Mouse (Mus musculus) embryonic facial prominence, embryonic 10.5 days (tissue): ENCODE measurements around the gene Kcnn1. TPM values are rescaled to one million over a fixed set of nuclear protein-coding genes. Genes with fewer than 3 reads are reported as not detected.
A peak's percentile ranks its signal among the peaks of the same experiment; 100 is the strongest.

Experiments
- DNase-seq: peaks from one replicate; pipeline ENCODE4 v3.0.0-alpha.2; 2017; ENCODE audit warnings: low spot score
- H3K27ac ChIP-seq: fragments of 300-500 bp; sonication (generic); replicated peaks from 2 replicates; pipeline ENCODE4 v1.5.1; 2016; ENCODE audit warnings: mild to moderate bottlenecking
- H3K27me3 ChIP-seq: fragments of 300-500 bp; sonication (generic); replicated peaks from 2 replicates; pipeline ENCODE4 v1.6.1; 2016; ENCODE audit warnings: low read depth, mild to moderate bottlenecking; ENCODE audit not compliant: poor library complexity, severe bottlenecking
- H3K36me3 ChIP-seq: fragments of 300-500 bp; sonication (generic); replicated peaks from 2 replicates; pipeline ENCODE4 v1.6.1; 2016; ENCODE audit warnings: mild to moderate bottlenecking, moderate library complexity
- H3K4me1 ChIP-seq: fragments of 300-500 bp; sonication (generic); 2 replicates; pipeline ENCODE4 v1.6.1; 2016
- H3K4me3 ChIP-seq: fragments of 300-500 bp; sonication (generic); 2 replicates; pipeline ENCODE4 v1.5.1; 2016; ENCODE audit warnings: mild to moderate bottlenecking, moderate library complexity
- H3K9me3 ChIP-seq: fragments of 300-500 bp; sonication (generic); 2 replicates; pipeline ENCODE4 v1.6.1; 2016; ENCODE audit warnings: mild to moderate bottlenecking
- WGBS: fragments of 180-500 bp; shearing (Covaris S2); methylation state at CpG from one replicate; pipeline ENCODE4 v1.1.7; 2016; 5-methylcytosine and 5-hydroxymethylcytosine counted together
- polyA plus RNA-seq: library from polyadenylated mRNA; unstranded; fragments of >200 nt; fragmentation: Nextera tagmentation; extraction: Ambion mirVana; gene quantifications from 2 replicates; pipeline ENCODE4 v1.2.1, GENCODE M21; 2016

The Kcnn1 gene
- polyA plus RNA-seq = 4.7 and 5.1 TPM in 2 replicates

- Histone ChIP-seq H3K9me3 (no peaks in the 10 kb centered on the region), H3K4me1 (peaks cover 68% of the 10 kb centered on the region), H3K4me3 (peak within 1 kb of the TSS; percentile 66), H3K27me3 (peaks cover 58% of the 10 kb centered on the region), H3K36me3 (peaks cover 9% of the 10 kb centered on the region), H3K27ac (peak within 1 kb of the TSS; percentile 96)
- WGBS = 1% methylated on average over 55 of the region's 55 CpGs
- peak; percentile 80 for DNase-seq
These were observed at the start of gene Kcnn1 for GRCm38 (mm10) chr8:70862824-70863641. Kcnn1 (minus strand) TSS chr8:70863258.

- Histone ChIP-seq H3K4me1 (peaks cover 9% of the 10 kb centered on the region), H3K36me3 (peaks cover 74% of the 10 kb centered on the region), H3K4me3 (no peak overlapping the region), H3K9me3 (no peaks in the 10 kb centered on the region), H3K27me3 (no peaks in the 10 kb centered on the region), H3K27ac (no peak overlapping the region)
- 86% methylated on average over 5 of the region's 5 CpGs for whole genome bisulfite sequencing
- DNase-seq = no peak
These were observed 48.5 kb upstream of the Kcnn1 start for GRCm38 (mm10) chr8:70911596-70911995.

- WGBS = 90% methylated on average over 2 of the region's 2 CpGs
- DNase-seq = no peak
- H3K27ac ChIP-seq = no peak overlapping the region
- H3K9me3 ChIP-seq = no peaks in the 10 kb centered on the region
- peaks cover 4% of the 10 kb centered on the region; the same call in 1 of the 2 replicates for H3K27me3 ChIP-seq
- H3K4me1 ChIP-seq = peaks cover 22% of the 10 kb centered on the region
- H3K36me3 ChIP-seq = peaks cover 33% of the 10 kb centered on the region
- no peak overlapping the region for H3K4me3 ChIP-seq
These were observed 44.5 kb upstream of the Kcnn1 start for GRCm38 (mm10) chr8:70907518-70907917.

- peaks cover 10% of the 10 kb centered on the region; the same call in 1 of the 2 replicates for H3K27me3 ChIP-seq
- DNase-seq = peak; percentile 95
- H3K4me3 ChIP-seq = peak within 1 kb of the TSS; percentile 94
- no peaks in the 10 kb centered on the region for H3K9me3 ChIP-seq
- H3K27ac ChIP-seq = peak within 1 kb of the TSS; percentile 98
- H3K36me3 ChIP-seq = peaks cover 19% of the 10 kb centered on the region
- H3K4me1 ChIP-seq = peaks cover 22% of the 10 kb centered on the region
- WGBS = under 1% methylated on average over 86 of the region's 86 CpGs
These were observed 43.0 kb upstream of the Kcnn1 start, which contains the start of gene Map1s for GRCm38 (mm10) chr8:70905831-70906736. Map1s (plus strand) TSS chr8:70905932.

- Histone ChIP-seq H3K4me3 (peak overlapping the region; percentile 94), H3K27me3 (peaks cover 10% of the 10 kb centered on the region; the same call in 1 of the 2 replicates), H3K9me3 (no peaks in the 10 kb centered on the region), H3K4me1 (peaks cover 22% of the 10 kb centered on the region), H3K36me3 (peaks cover 13% of the 10 kb centered on the region), H3K27ac (peak overlapping the region; percentile 98)
- no peak for DNase-seq
- 19% methylated on average over 8 of the region's 8 CpGs for WGBS
These were observed 42.4 kb upstream of the Kcnn1 start for GRCm38 (mm10) chr8:70905463-70905830.

- Histone ChIP-seq H3K4me3 (no peak overlapping the region), H3K9me3 (no peaks in the 10 kb centered on the region)
- 65% methylated on average over 4 of the region's 4 CpGs for WGBS
These were observed 41.5 kb upstream of the Kcnn1 start for GRCm38 (mm10) chr8:70904532-70904931.

GRCm38 (mm10) chr8:70903582-70903981, 40.5 kb upstream of the Kcnn1 start:
- no peak for DNase-seq
- no peak overlapping the region for H3K27ac ChIP-seq
- 0 out of 2 replicates have a peak, but pooled peaks cover 3% of the 10 kb centered on the region for H3K36me3 ChIP-seq
- no peak overlapping the region for H3K4me3 ChIP-seq
- H3K27me3 ChIP-seq = peaks cover 10% of the 10 kb centered on the region; the same call in 1 of the 2 replicates
- peaks cover 25% of the 10 kb centered on the region for H3K4me1 ChIP-seq
- no peaks in the 10 kb centered on the region for H3K9me3 ChIP-seq

More at GRCm38 (mm10) chr8:70904532-70904931, 41.5 kb upstream of the Kcnn1 start:
- Histone ChIP-seq H3K36me3 (peaks cover 11% of the 10 kb centered on the region), H3K27me3 (peaks cover 10% of the 10 kb centered on the region; the same call in 1 of the 2 replicates), H3K4me1 (peaks cover 22% of the 10 kb centered on the region), H3K27ac (no peak overlapping the region)
- DNase-seq = no peak

GRCm38 (mm10) chr8:70903112-70903511, 40.1 kb upstream of the Kcnn1 start:
- Histone ChIP-seq H3K4me1 (peaks cover 29% of the 10 kb centered on the region), H3K27ac (no peak overlapping the region), H3K9me3 (no peaks in the 10 kb centered on the region), H3K36me3 (0 out of 2 replicates have a peak, but pooled peaks cover 3% of the 10 kb centered on the region), H3K27me3 (peaks cover 10% of the 10 kb centered on the region; the same call in 1 of the 2 replicates), H3K4me3 (no peak overlapping the region)
- WGBS = 32% methylated on average over 4 of the region's 4 CpGs
- DNase-seq = no peak

GRCm38 (mm10) chr8:70902211-70902610, 39.2 kb upstream of the Kcnn1 start:
- no peaks in the 10 kb centered on the region for H3K36me3 ChIP-seq
- 40% methylated on average over 5 of the region's 5 CpGs for WGBS
- no peak for DNase-seq
- H3K4me1 ChIP-seq = peaks cover 27% of the 10 kb centered on the region
- H3K27ac ChIP-seq = no peak overlapping the region
- H3K27me3 ChIP-seq = peaks cover 10% of the 10 kb centered on the region; the same call in 1 of the 2 replicates
- H3K9me3 ChIP-seq = no peaks in the 10 kb centered on the region
- no peak overlapping the region for H3K4me3 ChIP-seq

GRCm38 (mm10) chr8:70900872-70901387, 37.9 kb upstream of the Kcnn1 start:
- DNase-seq = no peak
- 83% methylated on average over 2 of the region's 2 CpGs for WGBS
- Histone ChIP-seq H3K4me3 (no peak overlapping the region), H3K27ac (no peak overlapping the region), H3K9me3 (no peaks in the 10 kb centered on the region), H3K27me3 (peaks cover 10% of the 10 kb centered on the region; the same call in 1 of the 2 replicates), H3K36me3 (peaks cover 4% of the 10 kb centered on the region), H3K4me1 (peaks cover 23% of the 10 kb centered on the region)

GRCm38 (mm10) chr8:70899226-70899625, 36.2 kb upstream of the Kcnn1 start:
- peaks cover 29% of the 10 kb centered on the region for H3K4me1 ChIP-seq
- no peak overlapping the region for H3K27ac ChIP-seq
- peaks cover 19% of the 10 kb centered on the region; the same call in 1 of the 2 replicates for H3K27me3 ChIP-seq
- H3K36me3 ChIP-seq = peaks cover 22% of the 10 kb centered on the region
- WGBS = 89% methylated on average over 2 of the region's 2 CpGs
- no peak overlapping the region for H3K4me3 ChIP-seq
- no peak for DNase-seq
- H3K9me3 ChIP-seq = no peaks in the 10 kb centered on the region

GRCm38 (mm10) chr8:70898661-70899198, 35.7 kb upstream of the Kcnn1 start:
- peaks cover 24% of the 10 kb centered on the region; the same call in 1 of the 2 replicates for H3K27me3 ChIP-seq
- DNase-seq = no peak
- peaks cover 26% of the 10 kb centered on the region for H3K36me3 ChIP-seq
- H3K27ac ChIP-seq = peak overlapping the region; percentile 98
- peaks cover 29% of the 10 kb centered on the region for H3K4me1 ChIP-seq
- H3K4me3 ChIP-seq = peak overlapping the region; percentile 88
- H3K9me3 ChIP-seq = no peaks in the 10 kb centered on the region
- WGBS = 66% methylated on average over 2 of the region's 2 CpGs
